Mouse (Mus musculus) lung, postnatal 10 days (tissue): ENCODE results near the gene Lrig2.

Experiments used
- DNase-seq: peaks from one replicate; pipeline ENCODE4 v3.0.0; 2021

Gene Lrig2

GRCm38 (mm10) chr3:104359225-104360135 lies 152.2 kb downstream of the Lrig2 start:
- peak; percentile 57 for DNase-seq

- no peak for DNase-seq
These were observed 153.0 kb downstream of the Lrig2 start for GRCm38 (mm10) chr3:104358747-104359146.

- DNase-seq: no peak
These were observed 155.6 kb downstream of the Lrig2 start for GRCm38 (mm10) chr3:104356106-104356505.

- DNase-seq: no peak
These were observed 157.8 kb downstream of the Lrig2 start for GRCm38 (mm10) chr3:104353884-104354283.

- DNase-seq: no peak
These were observed 159.2 kb downstream of the Lrig2 start for GRCm38 (mm10) chr3:104352358-104353060.

GRCm38 (mm10) chr3:104350253-104350945 lies 161.3 kb downstream of the Lrig2 start:
- DNase-seq: peak; percentile 50

- peak; percentile 10 for DNase-seq
These were observed 161.9 kb downstream of the Lrig2 start for GRCm38 (mm10) chr3:104349847-104350228.

GRCm38 (mm10) chr3:104349203-104349846 lies 162.4 kb downstream of the Lrig2 start:
- no peak for DNase-seq
